Mouse (Mus musculus) MN1 (cell line): Measurements from ENCODE around the gene Trappc6b.
A peak's percentile ranks its signal among the peaks of the same experiment; 100 is the strongest.
"Not testable (repeated sequence)": the region's sequence is repeated elsewhere in the genome, so short reads cannot be mapped to it uniquely, and the experiment has no call there.

ENCODE experiments used
- DNase-seq: peaks from one replicate; pipeline ENCODE4 v3.0.0-alpha.2; 2016; ENCODE audit warnings: low spot score

Trappc6b gene

DNA sequence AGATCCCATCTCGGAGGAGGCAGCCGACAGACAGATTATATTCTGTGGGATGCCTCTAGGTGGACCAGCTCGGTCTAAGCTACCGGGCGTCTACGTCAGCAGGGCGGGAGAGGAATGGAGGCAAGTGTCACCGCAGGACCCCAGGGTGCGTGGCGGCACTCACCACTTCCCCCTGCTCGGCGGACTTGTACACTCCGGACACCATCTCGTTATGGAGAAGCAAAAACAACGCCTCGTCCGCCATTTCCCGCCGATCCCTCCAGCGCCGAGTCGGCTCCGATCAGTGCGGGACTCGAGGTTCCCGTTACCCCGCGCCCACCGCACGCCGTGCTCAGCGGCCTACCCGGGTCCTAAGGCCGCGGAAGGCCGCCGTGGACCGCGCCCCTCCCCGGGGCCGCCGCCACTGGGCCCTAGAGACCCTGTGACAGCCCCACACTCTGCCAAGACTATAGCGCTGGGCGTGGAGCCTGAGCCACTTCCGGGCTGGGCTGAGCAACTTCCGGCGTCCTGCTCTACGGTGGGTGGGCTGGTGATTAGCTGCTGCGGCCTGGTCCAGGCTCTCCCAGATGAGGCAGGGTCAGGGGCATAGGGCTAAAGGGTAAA, at the start of gene Trappc6b:
Gene Trappc6b (minus strand): TSS at position 480 of the 603 bp plus-strand sequence.
- peak; percentile 86 for DNase-seq

DNA sequence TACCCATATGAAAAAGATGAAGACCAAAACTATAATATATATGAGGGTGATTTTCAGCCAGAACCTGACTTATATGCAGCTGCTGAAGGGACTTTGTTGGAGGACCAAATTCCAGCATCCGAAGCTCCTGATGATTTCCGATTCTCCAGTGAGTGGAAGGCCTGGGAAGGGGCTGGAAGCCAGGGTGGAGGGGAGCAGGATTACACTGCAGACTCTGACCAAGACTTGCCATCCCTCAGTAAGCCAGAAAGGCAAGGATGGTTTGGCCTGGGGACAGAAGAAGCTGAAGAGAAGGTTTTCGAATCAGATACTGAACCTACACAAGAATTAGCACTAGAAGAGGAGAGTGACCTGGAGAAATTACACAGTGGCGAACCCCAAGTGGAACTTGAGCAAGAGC, 46.7 kb upstream of the Trappc6b start:
- DNase-seq = no peak

DNA sequence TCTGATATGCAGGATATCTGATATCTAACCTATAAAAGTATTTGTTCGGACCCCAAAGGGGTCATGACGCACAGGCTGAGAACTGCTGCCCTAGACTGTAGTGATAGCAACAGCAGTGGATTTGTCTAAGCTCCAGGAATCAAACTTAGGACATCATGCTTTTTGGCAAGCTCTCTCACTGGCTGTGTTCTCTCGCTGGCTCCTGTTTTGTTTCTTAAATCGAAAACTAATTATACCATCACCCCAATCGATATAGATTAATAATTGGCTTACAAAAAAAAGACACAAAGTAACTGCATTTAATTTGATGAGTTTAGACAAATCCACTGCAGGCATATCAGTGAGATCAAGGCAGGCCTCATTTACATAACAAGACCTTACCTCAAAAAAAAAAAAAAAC, 45.2 kb upstream of the Trappc6b start:
- DNase-seq = no peak

DNA sequence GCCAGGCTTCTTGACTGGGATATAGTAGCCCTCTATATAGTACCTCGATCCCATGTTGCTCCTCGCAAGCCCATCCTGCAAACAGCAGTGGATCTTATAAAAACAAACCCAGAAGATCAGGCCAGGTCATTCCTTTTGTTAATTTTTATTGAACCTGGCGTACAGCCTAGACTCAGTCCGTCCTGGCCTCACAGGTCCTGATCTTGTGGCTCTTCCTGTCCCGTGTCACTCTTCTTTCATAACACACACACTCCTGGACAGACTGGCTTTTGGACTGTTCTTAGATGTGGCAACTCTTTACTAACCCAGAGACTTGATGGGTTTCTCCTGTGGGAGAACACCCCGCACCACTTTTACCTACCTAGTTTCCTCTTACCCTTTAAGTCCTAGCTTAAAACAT, 44.6 kb upstream of the Trappc6b start:
- no peak for DNase-seq

DNA sequence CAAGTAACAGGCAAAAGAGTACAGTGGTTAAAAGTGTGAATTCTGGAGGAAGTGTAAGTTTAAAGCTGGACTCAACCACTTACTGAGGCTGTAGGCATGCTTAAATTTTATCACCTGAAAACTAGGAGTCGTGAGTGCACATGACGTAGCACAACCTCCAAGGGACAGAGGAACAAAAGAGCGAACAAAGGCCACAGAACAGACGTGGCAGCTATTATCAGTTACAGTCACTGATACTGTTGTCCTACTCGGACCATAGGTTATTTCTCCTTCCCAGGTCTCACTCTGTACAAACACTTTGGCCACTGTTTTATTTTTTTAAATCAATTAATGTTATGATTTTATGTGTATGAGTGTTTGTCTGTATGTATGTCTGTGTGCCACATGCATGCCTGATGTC, 43.5 kb upstream of the Trappc6b start:
- DNase-seq = no peak

DNA sequence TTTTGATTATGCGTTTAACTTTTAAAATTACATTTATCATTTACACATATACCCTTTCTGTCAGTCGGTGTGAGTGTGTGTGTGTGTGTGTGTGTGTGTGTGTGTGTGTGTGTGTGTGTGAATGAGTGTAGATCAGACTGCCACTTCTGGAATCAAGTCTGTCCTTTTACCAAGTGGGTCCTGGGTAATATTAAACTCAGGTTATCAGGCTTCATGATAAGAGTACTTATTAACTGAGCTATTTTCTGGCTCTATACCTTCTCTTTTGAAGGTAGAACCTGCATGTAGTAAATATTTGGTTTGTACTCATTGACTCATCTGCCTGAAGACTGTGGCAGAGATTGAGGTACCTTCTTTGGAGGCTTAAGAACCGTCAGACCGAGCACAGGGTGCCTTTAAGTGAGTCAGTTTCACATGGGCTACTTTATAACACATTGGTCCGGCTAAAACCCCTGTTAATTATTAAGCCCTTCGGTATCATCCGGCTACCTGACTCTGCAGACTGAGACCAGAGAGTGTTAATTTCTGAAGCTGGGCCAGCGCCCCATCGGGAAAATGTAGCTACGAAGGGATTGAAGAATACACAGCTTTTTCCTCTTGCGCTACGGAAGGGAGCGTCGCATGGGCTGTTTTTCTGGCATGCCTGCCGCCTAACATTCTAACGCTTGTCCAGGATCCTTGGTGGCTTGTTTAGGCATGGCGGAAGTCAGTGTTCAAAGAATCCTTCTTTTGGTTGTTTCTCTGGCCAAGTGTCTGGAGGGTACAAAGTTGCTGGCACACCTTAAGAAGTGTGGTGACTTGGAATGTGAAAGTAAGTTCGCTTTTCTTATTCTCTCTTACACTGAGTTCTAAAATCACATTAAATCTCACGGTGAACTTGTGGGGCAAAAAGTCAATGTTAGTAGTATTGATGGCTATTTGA, 34.1 kb upstream of the Trappc6b start, which contains the start of gene Mia2:
Gene Mia2 (plus strand): TSS at position 696 of the 922 bp plus-strand sequence.
- no peak for DNase-seq

DNA sequence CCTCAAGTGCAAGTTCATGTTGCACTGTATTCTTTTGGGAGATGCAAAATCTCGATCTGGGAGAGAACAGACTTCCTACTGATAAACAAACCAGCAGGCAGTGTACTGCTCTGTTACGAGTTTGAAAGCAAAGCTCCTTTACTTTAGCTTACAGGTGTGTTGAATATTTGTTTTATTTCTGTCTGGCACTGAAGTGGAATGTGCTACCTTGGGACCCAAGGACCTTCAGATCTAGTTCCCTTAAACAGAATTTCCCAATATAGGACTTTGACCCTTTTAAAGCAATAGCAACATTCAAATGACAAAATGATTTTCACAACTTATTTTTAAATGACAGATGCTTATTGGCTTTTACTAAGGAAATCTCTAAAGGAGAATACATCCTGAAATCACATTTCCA, 32.3 kb upstream of the Trappc6b start:
- no peak for DNase-seq

DNA sequence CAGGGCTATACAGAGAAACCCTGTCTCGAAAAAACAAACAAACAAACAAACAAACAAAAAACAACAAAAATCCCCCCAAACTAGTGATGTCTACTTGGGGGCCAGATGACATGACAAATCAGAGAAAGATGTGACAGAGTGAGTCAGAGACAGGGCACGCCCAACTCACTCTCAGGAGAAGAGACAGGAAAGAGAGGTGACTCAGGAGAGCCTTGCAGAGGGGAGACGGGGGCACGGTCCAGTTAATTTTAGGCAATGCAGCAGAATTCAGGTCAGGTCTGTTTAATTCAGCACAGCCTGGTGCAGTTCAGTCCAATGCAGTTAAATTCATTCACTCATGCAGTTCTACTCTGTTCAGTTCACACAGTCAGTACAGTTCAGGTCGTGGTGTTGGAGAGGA, 24.9 kb upstream of the Trappc6b start:
- no peak for DNase-seq

DNA sequence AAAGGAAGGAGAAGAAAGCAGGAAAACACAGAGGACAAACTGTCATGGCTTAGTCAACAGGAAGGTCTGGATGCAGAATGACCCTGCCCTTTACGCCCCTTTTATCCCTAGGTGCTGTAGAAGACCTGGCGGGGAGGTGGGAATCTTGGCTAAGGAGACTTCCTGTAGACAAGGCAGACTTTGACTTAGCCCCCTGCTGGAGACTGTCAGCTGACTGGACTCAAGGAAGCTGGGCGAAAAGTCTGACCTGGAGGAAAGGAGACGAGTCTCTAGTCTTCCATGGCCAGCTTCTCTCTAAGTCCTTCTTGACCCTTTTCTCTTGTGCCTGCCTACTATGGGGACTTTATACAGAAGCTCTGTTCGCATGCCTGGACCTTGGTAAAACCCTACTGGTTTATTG, 23.2 kb upstream of the Trappc6b start:
- DNase-seq = no peak

DNA sequence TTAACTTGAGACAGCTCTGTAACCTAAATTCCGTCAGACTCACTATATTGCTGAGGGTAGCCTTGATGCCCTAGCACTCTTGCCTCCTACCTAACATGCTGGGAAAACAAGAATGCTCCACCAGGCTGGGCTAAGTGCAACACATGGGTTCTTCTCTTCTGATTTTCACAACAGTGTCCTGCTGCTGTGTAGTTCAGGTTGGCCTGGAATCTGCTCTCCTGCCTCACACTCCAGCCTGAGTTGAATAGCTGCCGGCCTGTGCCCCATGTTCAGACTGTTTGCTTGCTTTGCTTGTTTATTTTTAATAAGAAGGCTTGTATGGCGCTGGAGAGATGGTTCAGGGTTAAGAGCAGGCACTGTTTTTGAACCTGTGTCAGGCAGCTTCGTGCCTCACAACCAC, 19.2 kb upstream of the Trappc6b start:
- DNase-seq = no peak

DNA sequence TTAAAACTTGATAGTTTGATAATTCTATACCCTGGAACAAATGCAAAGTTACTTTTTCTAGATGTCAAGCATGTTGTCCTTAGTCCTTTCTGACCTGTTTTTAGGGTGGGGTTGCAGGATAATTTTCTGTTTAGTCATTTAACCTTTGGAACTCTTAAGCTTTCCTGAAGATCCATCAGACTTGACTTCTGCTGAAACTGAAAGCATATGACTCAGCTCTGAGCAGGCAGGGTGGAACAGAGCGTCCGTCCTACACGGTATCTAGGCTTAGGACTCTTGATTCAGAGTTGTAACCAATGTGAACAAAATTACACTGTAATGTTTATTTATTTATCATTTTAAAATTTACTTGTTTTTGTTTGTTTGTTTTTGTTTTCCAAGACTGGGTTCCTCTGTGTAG, 16.6 kb upstream of the Trappc6b start:
- no peak for DNase-seq

DNA sequence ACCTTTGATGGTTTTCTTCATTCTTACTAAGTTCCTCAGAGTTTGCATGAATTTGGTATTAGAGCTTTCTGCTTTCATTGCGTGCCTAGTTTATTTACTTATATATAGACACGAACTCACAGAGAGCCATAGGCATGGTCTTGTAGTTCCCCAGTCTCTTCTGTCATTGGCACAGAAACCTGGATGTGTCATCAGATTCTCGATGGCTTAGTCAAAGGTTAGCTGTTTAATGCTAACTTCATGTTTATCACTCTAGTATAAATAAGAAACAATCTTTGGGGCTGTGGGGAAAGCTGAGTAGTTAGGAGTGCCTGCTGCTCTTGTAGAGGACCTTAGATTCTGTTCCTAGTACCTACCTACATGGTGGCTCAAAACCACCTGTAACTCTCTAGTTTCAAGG, 15.7 kb upstream of the Trappc6b start:
- no peak for DNase-seq

DNA sequence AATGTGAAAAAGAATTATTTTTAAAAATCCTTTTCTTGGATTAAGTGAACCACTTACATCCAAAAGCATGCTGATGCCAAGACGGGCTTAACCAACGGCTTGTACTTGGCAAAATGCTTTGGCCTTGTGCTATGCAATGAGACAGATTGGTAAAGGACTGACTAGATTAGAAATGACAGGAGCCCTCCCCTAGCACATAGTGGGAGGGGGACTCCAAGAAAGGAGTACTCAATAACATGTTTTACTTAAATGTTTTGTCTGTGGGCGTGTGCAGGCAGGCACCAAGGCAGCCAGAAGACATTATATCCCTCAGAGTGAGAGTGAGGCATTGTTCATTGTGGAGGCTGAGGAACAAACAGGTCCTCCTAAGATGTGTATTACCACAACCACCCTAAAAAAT, 12.8 kb upstream of the Trappc6b start:
- DNase-seq = no peak

DNA sequence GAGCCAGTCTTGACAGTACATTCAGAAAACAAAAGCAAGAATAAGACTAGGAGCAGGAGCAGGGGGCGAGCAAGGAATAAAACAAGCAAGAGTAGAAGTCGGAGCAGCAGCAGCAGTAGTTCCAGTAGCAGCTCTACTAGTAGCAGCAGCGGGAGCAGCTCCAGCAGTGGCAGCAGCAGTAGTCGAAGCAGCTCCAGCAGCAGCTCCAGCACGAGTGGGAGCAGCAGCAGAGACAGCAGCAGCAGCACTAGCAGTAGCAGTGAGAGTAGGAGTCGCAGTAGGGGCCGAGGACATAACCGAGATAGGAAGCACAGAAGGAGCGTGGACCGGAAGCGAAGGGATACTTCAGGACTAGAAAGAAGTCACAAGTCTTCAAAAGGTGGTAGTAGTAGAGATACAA, 11.0 kb upstream of the Trappc6b start:
- no peak for DNase-seq

DNA sequence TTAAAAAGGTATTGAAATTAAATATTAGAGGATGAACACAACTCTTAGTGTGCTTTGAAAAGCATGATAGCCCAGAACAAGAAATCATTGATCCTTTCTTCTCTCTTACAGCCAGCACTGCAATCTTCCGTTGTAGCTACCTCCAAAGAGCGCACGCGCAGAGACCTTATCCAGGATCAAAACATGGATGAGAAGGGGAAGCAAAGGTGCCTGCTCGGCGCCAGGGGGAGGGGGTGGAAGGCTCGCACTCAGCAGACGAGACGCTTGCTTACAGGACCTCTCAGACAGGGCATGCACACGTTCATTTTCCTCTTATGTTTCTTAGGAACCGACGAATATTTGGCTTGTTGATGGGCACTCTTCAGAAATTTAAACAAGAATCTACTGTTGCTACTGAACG, 7.5 kb upstream of the Trappc6b start:
- no peak for DNase-seq

DNA sequence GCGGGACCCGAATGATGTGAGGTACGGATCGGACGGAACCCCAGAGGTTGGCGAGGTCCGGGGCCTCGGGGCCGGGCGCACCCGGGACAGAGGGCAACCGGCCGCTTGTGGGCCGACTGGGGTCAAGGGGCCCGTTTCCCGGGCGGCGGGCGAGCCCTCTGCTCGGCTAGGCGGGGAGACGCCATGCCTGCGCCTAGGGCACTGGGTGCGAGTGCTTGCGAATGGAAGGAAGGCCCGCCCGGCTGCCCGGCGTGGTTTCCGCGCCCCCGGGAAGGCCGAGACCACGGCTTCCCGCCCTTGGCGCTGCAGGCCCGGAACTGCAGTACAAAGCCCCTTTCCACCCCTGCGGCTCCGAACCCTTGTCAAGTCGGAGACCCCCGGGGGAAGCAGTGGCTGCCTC, 5.8 kb upstream of the Trappc6b start:
- DNase-seq = no peak

DNA sequence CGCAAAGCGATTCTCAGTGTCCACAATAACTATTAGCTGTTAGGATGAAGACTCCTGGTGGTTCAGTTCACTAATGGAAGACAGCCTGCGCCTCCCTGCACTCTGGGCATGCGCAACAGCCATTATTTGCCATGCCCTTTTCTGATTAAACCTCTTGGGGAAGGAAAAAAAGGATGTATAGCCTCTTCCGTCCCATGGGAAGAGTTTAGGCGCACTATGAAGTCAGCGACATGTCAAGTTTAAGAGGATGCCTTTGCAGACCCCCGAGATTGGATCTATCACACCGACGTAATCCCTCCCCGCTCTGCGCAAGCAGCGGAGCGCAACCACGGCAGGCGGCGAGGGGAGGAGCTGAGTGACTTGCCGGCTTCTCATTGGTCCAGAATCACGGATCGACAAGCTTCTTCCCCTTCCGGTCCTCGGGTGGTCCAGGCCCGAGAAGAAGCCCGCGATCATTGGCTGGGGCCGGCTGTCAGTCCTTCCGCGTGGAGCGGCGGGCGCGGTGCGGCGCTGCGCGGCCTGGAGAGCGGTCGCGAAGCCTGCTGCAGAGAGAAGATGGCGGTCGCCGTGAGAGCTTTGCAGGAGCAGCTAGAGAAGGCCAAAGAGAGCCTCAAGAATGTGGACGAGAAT, 5.3 kb upstream of the Trappc6b start, which contains the start of gene Pnn:
Gene Pnn (plus strand): TSS at position 437 of the 630 bp plus-strand sequence.
- peak; percentile 98 for DNase-seq

DNA sequence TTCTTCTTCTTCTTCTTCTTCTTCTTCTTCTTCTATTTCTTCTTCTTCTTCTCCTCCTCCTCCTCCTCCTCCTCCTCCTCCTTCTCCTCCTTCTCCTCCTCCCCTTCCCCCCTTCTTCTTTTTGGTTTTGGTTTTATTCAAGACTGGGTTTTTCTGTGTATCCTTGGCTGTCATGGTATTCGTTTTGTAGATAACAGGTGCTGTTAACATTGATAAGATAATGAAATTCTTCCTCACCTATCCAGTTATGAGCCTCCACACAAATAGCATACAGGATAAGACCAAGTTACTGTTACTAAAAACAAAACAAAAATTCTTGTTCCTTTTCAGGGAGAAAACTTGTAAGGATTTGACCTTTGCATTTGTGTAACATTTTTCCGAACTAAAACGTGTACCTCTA, 4.5 kb upstream of the Trappc6b start:
- DNase-seq = no peak

DNA sequence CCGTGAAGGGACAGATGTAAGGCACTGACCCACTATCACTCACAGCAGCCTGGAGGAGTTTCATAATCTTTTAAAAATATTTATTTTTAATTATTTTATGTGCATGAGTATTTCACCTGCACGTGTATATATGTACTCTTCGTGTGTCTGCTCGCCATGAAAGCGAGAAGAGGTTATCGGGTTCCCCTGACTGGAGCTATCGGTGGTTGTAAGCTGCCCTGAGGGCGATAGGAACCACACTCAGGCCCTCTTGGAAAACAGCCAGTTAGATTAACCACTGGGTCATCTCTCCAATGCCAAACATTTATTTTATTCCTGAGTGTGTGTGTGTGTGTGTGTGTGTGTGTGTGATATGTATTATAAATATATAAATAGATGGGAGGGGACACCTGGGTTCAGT, 3.6 kb upstream of the Trappc6b start:
- no peak for DNase-seq

DNA sequence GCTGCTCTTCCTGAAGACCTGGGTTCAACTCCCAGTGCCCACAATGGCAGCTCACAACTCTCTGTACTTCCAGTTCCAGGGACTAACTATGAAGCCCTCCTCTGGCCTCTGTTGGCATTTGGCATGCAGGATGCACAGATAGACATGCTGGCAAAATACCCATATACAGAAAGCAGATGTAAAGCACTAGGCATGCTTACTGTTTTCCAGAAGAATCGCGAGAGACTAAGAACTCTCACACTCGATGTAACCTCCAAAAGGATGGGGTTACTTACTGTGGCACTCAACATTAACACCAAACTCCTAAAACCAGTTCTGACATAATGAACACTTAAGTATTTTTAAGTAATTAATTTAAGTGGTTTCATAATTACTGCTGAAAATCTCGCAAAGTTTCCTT, 950 bp downstream of the Trappc6b start:
- peak; percentile 25 for DNase-seq

DNA sequence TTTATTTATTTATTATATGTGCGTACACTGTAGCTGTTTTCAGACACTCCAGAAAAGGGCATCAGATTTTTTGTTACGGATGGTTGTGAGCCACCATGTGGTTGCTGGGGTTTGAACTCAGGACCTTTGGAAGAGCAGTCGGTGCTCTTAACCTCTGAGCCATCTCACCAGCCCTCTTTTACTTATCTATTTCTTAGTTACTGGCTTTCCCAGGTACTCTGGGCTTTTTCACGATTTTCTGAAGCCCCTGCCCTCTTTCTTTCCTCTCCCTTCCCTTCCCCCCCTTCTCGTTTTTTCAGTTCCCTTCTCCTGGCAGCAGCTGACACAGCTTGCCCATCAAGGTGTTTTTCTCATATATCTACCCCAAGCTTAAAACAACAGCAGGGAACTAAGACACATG, 3.0 kb downstream of the Trappc6b start:
- not testable (repeated sequence) for DNase-seq

DNA sequence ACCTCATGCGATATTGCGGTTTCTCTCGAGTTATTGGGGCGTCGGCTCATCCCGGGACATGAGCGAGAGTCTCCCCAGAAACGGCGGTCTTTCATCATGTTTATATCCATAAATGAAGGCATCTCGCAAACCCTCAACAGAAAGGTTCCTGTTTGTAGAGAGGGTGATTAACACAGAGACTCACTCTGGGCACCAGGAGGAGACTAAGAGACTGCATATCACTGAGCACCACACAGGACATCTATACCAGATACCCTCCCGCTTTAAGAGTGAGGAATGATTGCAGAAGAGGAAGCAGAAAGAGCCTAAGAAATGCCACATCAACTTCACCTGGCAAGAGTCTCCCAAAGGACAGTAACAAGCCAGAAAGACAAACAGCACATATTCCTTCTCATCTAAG, 5.0 kb downstream of the Trappc6b start:
- no peak for DNase-seq
